Mouse (Mus musculus): ENCODE results near the gene Spata45.

DNA sequence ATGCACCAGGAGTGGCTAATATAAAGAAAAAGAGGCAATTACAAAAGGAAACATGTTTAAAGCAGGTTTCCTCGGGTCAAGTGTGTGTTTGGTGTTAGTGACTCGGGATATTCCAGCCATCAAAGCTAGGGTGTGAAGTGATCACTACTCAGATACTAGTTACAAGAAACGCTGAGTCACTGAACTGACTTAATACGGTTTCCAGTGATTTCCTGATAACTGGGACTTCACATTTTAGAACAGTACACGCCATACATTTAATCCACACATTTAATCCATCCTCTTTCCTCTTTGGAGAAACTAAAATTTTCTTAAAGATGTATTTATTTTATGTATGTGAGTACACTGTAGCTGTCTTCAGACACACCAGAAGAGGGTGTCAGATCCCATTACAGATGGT lies 51.5 kb downstream of the Spata45 start:
- no peak for TF ChIP-seq POLR2A (IDR thresholded peaks at IDR 0.05; ENCODE audit: insufficient read depth, low read length)
- no peak for TF ChIP-seq CTCF (IDR thresholded peaks at IDR 0.05; ENCODE audit: low read depth, low read length)
- TF ChIP-seq EP300 (IDR thresholded peaks at IDR 0.05; ENCODE audit: insufficient read depth, low read depth, low read length): no peak
